Mouse (Mus musculus): ENCODE measurements at regions not wholly inside any gene's neighbourhood (a gene's known extent, or its start where the extent isn't known, plus 50 kb on each side); places are given as distances from the start of the nearest gene placed in this dataset.

DNA sequence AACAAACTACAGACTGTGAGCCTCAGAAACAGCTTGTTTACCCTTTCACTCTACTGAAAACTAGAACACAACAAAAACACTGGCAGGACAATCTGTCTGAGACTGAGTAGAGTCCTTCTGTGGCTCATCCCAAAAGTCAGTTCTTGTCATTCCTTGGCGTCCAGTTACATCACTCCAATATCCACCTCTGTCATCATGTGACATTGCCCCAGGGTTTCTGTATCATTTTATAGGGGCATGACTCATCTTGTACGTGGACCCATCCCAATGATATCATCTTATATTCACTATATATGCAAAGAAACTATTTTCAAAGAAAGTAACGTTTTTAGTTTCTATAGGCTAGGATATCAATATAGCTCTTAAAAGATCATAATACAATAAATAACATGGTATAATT is 152.3 kb downstream of the Dkk2 start:
- no peak overlapping the region for H3K4me3 ChIP-seq
- ATAC-seq (ENCODE audit: low FRiP score, low read depth): no peak
- no peaks in the 10 kb centered on the region for H3K4me1 ChIP-seq
- H3K36me3 ChIP-seq: no peaks in the 10 kb centered on the region
- H3K4me2 ChIP-seq (replicated peaks): no peak overlapping the region
- no peaks in the 10 kb centered on the region for H3K27me3 ChIP-seq
- H3K9me3 ChIP-seq: no peaks in the 10 kb centered on the region
- WGBS: 77% methylated on average over 3 of the region's 3 CpGs
- no peak overlapping the region for H3K27ac ChIP-seq (replicated peaks)
- no peak overlapping the region for H3K9ac ChIP-seq (replicated peaks)

DNA sequence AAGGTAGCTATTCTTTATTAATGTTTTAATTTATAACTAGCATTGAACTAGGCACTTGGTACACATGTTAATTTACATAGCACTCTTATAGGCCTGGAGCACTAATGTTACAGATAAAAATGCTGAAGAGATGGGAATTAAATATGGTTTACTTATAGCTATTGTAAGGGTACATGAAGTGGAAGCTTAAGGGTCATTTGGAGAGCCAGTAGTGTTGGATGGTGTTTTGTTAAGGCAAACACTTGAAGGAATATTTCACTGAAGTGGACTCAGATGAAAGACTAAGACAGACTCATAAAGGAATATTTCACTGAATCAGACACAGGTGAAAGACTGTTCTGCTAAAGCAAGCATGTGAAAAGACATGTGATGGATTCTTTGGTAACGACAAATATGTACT is 172.7 kb downstream of the Dkk2 start:
- Histone ChIP-seq H3K9me3 (no peaks in the 10 kb centered on the region), H3K9ac (replicated peaks) (no peak overlapping the region), H3K27me3 (no peaks in the 10 kb centered on the region), H3K4me2 (replicated peaks) (no peak overlapping the region), H3K4me1 (no peaks in the 10 kb centered on the region), H3K36me3 (no peaks in the 10 kb centered on the region), H3K4me3 (no peak overlapping the region), H3K27ac (replicated peaks) (no peak overlapping the region)
- ATAC-seq (ENCODE audit: low FRiP score, low read depth): no peak
- WGBS: 86% methylated on average over 1 of the region's 1 CpGs

DNA sequence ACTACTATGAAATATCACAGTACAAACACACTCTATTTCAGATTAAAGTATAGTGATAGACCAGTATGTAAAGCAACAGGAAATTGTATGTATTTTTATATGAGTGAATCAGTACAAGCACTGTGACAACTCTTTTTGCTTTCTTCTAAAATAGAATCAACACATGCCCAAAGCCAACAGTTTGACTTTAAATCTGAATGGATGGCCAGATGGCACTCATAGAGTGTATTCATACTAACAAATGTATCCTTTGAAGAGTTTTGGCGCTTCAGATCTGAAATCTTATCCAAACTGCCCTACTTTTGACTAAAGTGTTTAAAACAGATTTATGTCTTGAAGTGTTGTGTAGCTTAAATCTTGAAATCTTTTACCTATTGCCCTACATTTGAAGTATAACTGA is 184.5 kb downstream of the Dkk2 start:
- H3K9me3 ChIP-seq: no peaks in the 10 kb centered on the region
- no peaks in the 10 kb centered on the region for H3K36me3 ChIP-seq
- H3K9ac ChIP-seq (replicated peaks): no peak overlapping the region
- no peak for ATAC-seq (ENCODE audit: low FRiP score, low read depth)
- H3K4me1 ChIP-seq: no peaks in the 10 kb centered on the region
- H3K27ac ChIP-seq (replicated peaks): no peak overlapping the region
- WGBS: 93% methylated on average over 1 of the region's 1 CpGs
- H3K4me3 ChIP-seq: no peak overlapping the region
- H3K27me3 ChIP-seq: no peaks in the 10 kb centered on the region
- H3K4me2 ChIP-seq (replicated peaks): no peak overlapping the region

DNA sequence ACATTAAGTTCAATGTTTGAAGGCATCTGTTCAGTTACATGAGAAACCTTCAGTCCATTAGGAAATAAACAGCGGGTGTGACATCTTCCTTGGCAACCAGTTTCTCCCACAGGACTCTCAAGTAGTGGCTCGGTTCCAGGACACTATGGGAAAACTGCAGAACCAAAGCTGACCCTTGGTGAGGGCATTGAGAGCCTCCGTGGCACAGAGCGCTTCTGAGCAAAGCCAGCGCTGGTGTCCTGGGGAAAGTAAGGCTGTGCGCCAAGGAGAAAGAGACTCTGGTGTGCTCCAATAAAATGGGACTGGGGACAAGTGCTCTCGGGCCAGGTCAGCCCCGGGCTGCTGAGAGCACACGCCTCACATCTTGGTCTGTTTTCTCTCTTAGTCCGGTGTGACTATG is 189.7 kb downstream of the Dkk2 start:
- Histone ChIP-seq H3K9me3 (no peaks in the 10 kb centered on the region), H3K4me1 (no peaks in the 10 kb centered on the region), H3K9ac (replicated peaks) (no peak overlapping the region), H3K27ac (replicated peaks) (no peak overlapping the region), H3K4me3 (no peak overlapping the region), H3K27me3 (no peaks in the 10 kb centered on the region), H3K36me3 (no peaks in the 10 kb centered on the region), H3K4me2 (replicated peaks) (no peak overlapping the region)
- no peak for ATAC-seq (ENCODE audit: low FRiP score, low read depth)
- 83% methylated on average over 10 of the region's 10 CpGs for WGBS

DNA sequence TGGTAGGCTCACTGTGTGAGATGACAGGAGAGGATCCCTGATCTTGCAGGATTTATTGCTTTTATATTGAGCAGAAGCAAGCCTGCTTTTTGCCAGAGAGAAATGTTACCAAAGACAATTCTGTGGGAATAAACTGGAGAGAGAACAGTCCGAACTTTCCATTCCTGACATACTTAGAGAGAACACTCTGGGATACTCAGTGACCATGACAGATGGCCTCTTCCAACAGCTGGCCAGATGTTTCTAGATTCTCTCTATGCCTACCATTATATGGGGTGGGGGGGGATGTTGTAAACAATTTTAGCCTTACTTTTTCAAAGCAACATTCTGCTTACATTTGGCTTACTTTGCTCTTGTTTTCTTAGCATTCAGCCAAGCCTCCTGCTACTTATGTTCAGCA is 192.7 kb downstream of the Dkk2 start:
- H3K4me2 ChIP-seq (replicated peaks): no peak overlapping the region
- H3K4me1 ChIP-seq: no peaks in the 10 kb centered on the region
- no peak for ATAC-seq (ENCODE audit: low FRiP score, low read depth)
- no peaks in the 10 kb centered on the region for H3K36me3 ChIP-seq
- H3K27ac ChIP-seq (replicated peaks): no peak overlapping the region
- no peaks in the 10 kb centered on the region for H3K9me3 ChIP-seq
- WGBS: 94% methylated on average over 1 of the region's 1 CpGs
- no peaks in the 10 kb centered on the region for H3K27me3 ChIP-seq
- no peak overlapping the region for H3K9ac ChIP-seq (replicated peaks)
- H3K4me3 ChIP-seq: no peak overlapping the region

DNA sequence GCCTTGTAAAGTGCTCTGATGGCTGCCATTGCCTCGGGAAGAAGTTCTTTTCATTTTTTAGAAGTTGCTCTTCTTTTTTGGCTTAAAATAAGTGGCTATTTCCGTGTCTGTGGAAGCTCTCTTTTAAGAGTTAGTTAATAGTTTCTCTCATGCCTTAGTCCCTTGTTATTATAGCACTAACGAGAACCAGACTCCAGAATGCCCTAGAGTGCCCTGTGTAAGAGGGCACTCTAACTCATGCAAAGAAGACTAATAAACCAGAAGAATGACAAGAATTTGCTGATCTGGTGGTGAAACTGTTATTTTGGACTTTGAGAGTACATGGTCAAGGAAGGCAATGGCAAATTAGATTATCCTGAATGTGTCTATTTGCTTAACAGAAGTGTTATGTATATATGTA is 202.6 kb downstream of the Dkk2 start:
- Histone ChIP-seq H3K9ac (replicated peaks) (no peak overlapping the region), H3K9me3 (no peaks in the 10 kb centered on the region), H3K4me2 (replicated peaks) (no peak overlapping the region), H3K4me3 (no peak overlapping the region), H3K27ac (replicated peaks) (no peak overlapping the region), H3K36me3 (no peaks in the 10 kb centered on the region), H3K27me3 (no peaks in the 10 kb centered on the region), H3K4me1 (no peaks in the 10 kb centered on the region)
- 62% methylated on average over 3 of the region's 3 CpGs for WGBS
- ATAC-seq (ENCODE audit: low FRiP score, low read depth): no peak

DNA sequence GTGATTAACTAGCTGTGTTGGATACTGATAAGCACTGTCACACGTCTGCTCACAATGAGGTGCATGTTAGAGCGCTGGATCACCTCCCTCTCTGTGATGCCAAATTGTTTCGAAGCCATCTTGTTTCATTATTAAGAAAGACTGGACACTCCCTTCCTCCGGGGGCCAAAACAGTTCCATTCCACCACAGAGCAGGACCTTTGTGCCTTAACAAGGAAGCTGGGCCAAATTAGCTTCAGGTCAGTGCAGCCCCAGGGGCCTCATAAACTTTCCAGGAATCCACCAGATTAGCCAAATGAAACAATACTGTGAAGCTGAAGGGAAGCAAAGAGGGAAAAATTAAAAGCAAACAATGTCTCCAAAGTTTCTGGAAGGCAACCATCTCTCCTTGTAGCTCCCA is 241.9 kb downstream of the Dkk2 start:
- no peaks in the 10 kb centered on the region for H3K27me3 ChIP-seq
- H3K9me3 ChIP-seq: no peaks in the 10 kb centered on the region
- H3K27ac ChIP-seq (replicated peaks): no peak overlapping the region
- no peak overlapping the region for H3K9ac ChIP-seq (replicated peaks)
- H3K4me1 ChIP-seq: no peaks in the 10 kb centered on the region
- WGBS: 73% methylated on average over 4 of the region's 4 CpGs
- no peak overlapping the region for H3K4me2 ChIP-seq (replicated peaks)
- no peaks in the 10 kb centered on the region for H3K36me3 ChIP-seq
- no peak for ATAC-seq (ENCODE audit: low FRiP score, low read depth)
- no peak overlapping the region for H3K4me3 ChIP-seq

DNA sequence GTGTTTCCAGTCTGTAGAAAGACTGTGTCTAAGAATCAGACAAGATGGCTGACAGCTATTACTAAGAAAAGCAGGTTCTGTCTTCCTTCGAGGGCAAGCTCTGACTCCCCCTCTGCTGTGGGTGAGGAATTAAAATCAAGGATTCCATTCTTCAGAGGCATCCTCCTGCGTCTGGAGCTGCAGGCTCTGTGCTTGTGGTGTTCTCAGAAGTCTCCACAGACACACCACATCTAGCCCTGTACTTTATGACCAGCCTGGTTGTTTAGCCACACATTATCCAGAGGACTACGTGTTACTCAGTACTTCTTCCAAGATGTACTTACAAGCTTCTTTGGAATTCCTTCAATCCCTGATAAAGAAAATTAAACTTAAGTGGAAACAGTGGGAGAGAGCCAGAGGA is 258.5 kb downstream of the Dkk2 start:
- H3K4me3 ChIP-seq: no peak overlapping the region
- H3K27ac ChIP-seq (replicated peaks): no peak overlapping the region
- no peak for ATAC-seq (ENCODE audit: low FRiP score, low read depth)
- H3K36me3 ChIP-seq: no peaks in the 10 kb centered on the region
- no peak overlapping the region for H3K9ac ChIP-seq (replicated peaks)
- WGBS: 52% methylated on average over 3 of the region's 3 CpGs
- H3K27me3 ChIP-seq: no peaks in the 10 kb centered on the region
- no peak overlapping the region for H3K4me2 ChIP-seq (replicated peaks)
- no peaks in the 10 kb centered on the region for H3K4me1 ChIP-seq
- H3K9me3 ChIP-seq: no peaks in the 10 kb centered on the region

DNA sequence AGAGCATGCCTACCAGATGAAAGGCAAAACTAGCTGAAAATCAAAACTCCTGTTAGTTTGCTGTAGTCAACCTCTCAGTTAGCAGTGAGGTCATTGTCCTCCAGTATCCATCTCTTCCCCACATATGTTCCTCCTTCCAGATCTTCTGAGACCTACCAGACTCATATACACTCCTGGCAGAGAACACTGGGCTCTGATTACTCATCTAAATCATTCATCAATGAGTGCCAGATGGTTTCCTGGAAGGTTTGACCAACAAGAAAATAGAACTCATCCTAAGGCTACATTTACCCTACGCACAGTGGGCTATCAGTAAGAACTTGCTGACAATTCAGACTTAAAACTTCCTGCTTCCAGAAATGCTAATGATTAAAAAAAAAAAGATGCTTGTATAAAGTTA is 260.8 kb downstream of the Dkk2 start:
- 85% methylated on average over 1 of the region's 1 CpGs for whole genome bisulfite sequencing
- Histone ChIP-seq H3K4me2 (replicated peaks) (no peak overlapping the region), H3K9ac (replicated peaks) (no peak overlapping the region), H3K4me3 (no peak overlapping the region), H3K9me3 (no peaks in the 10 kb centered on the region), H3K4me1 (no peaks in the 10 kb centered on the region), H3K27ac (replicated peaks) (no peak overlapping the region), H3K27me3 (no peaks in the 10 kb centered on the region), H3K36me3 (no peaks in the 10 kb centered on the region)
- no peak for ATAC-seq (ENCODE audit: low FRiP score, low read depth)

DNA sequence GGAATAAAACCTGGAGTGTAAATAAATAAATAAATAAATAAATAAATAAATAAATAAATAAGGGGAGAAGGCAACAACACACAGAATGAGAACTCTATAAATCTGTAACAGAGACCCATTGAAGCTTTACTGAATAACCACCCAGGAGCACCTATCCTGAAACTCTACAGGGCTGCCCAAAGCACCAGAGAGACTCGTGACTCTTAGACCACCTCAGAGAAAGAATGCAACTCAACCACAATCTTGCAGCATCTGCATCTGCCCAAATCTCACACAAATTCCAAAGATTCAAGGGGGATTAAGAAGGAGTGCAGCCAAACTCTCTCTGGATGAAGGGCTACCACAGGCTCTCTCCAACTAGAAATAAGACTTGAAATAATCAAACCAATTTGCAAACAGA is 264.5 kb downstream of the Dkk2 start:
- Histone ChIP-seq H3K9ac (replicated peaks) (no peak overlapping the region), H3K4me1 (no peaks in the 10 kb centered on the region), H3K4me3 (no peak overlapping the region), H3K36me3 (no peaks in the 10 kb centered on the region), H3K9me3 (no peaks in the 10 kb centered on the region), H3K4me2 (replicated peaks) (no peak overlapping the region), H3K27ac (replicated peaks) (no peak overlapping the region), H3K27me3 (no peaks in the 10 kb centered on the region)
- 81% methylated on average over 1 of the region's 1 CpGs for WGBS
- no peak for ATAC-seq (ENCODE audit: low FRiP score, low read depth)

DNA sequence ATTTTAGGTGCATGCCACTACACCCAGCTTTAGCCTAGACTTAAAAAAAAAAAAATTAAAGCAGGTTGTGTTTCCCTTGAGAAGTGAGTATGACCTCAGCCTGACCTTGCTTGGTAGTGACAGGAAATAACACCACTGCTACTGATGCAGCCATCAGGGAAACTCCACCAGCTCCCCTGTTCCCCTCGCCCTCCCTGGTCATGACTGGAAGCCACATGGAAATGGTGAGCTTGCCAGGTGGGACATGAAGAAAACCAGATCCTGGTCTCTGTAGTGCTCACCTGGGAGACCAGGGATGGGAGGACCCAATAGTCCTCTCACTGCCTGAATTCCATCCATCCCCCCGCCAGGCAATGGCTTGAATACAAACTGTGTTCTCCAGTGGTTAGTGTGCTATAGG is 268.1 kb downstream of the Dkk2 start:
- H3K4me2 ChIP-seq (replicated peaks): no peak overlapping the region
- H3K27ac ChIP-seq (replicated peaks): no peak overlapping the region
- no peaks in the 10 kb centered on the region for H3K36me3 ChIP-seq
- H3K4me1 ChIP-seq: no peaks in the 10 kb centered on the region
- ATAC-seq (ENCODE audit: low FRiP score, low read depth): no peak
- H3K9ac ChIP-seq (replicated peaks): no peak overlapping the region
- no peaks in the 10 kb centered on the region for H3K27me3 ChIP-seq
- no peak overlapping the region for H3K4me3 ChIP-seq
- WGBS: 80% methylated on average over 2 of the region's 2 CpGs
- no peaks in the 10 kb centered on the region for H3K9me3 ChIP-seq

DNA sequence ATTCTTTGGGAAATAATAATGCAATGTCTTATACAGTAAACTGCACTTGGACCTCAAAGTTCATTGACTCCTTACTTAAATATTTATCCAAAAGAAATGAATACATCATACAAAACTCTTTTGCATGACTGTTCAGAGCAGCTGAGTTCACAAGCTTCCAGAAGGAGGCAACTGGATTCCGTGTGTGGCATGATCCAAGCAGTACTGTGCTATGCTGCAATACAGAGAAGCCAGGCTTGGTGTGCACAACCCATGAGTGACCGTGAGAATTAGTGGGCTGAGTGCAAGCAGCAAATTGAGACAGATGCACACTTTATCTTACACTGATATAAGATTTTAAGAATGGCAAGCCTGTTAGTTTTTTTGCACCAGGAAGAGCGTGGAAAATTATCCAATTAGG is 270.0 kb upstream of the Gimd1 start:
- H3K9me3 ChIP-seq: no peaks in the 10 kb centered on the region
- H3K4me1 ChIP-seq: no peaks in the 10 kb centered on the region
- H3K4me3 ChIP-seq: no peak overlapping the region
- H3K27me3 ChIP-seq: no peaks in the 10 kb centered on the region
- H3K27ac ChIP-seq (replicated peaks): no peak overlapping the region
- WGBS: 84% methylated on average over 3 of the region's 3 CpGs
- no peaks in the 10 kb centered on the region for H3K36me3 ChIP-seq
- H3K4me2 ChIP-seq (replicated peaks): no peak overlapping the region
- no peak overlapping the region for H3K9ac ChIP-seq (replicated peaks)
- ATAC-seq (ENCODE audit: low FRiP score, low read depth): no peak

DNA sequence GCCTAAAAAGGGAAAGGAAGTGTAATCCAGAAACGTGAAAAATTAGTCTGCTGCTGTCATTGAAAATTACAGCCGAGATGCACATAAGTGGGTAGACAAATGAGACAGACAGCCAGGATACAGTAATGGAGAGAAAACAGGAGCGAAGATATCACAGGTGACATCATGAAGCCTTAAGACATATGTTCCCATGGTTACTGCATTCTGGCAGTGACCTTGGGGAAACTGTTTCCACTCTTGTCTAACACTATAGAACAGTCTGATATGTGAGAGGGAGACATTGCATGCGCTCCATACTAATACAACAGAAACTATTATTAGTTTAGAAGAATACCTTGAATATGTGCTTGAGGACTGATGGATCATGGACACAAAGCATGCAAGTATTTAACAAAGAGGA is 254.0 kb upstream of the Gimd1 start:
- no peaks in the 10 kb centered on the region for H3K27me3 ChIP-seq
- ATAC-seq (ENCODE audit: low FRiP score, low read depth): no peak
- H3K4me1 ChIP-seq: no peaks in the 10 kb centered on the region
- no peaks in the 10 kb centered on the region for H3K9me3 ChIP-seq
- no peak overlapping the region for H3K4me3 ChIP-seq
- H3K4me2 ChIP-seq (replicated peaks): no peak overlapping the region
- WGBS: 81% methylated on average over 4 of the region's 4 CpGs
- no peak overlapping the region for H3K27ac ChIP-seq (replicated peaks)
- no peak overlapping the region for H3K9ac ChIP-seq (replicated peaks)
- no peaks in the 10 kb centered on the region for H3K36me3 ChIP-seq
